Mouse (Mus musculus): ENCODE measurements around the gene Jmjd7. TPM values are rescaled to one million over a fixed set of nuclear protein-coding genes. Genes with fewer than 3 reads are reported as not detected.

Gene Jmjd7
- polyA plus RNA-seq, 1 experiment from 2014 or later: 15.0 TPM

DNA sequence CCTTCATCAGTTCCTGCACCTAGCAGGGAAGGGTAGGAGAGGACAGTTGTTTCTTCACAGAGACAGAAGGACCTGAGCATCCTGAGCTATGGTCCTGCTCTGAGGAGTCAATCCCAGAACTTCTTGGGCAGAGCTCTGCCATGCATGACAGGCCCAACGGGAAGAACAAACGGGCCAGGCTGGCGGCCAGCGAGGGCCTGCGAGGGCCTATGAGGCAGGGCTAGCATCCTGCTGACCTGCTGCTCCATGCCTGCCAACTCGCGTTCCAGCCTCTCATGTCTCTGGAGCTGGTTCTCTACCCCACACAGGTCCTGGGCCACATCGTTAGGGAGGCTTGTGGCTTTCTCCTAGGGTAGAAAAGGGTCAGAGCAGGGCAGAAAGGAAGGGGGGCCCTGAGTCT lies 35.0 kb downstream of the Jmjd7 start:
- no peak for ATAC-seq (ENCODE audit: insufficient read depth, low FRiP score, low read depth)
- WGBS: 80% methylated on average over 8 of the region's 8 CpGs
- Histone ChIP-seq H3K36me3 (no peaks in the 10 kb centered on the region), H3K4me1 (0 out of 2 replicates have a peak, but pooled peaks cover 4% of the 10 kb centered on the region), H3K27ac (no peak overlapping the region), H3K4me2 (no peak overlapping the region), H3K9me3 (no peaks in the 10 kb centered on the region), H3K9ac (no peak overlapping the region), H3K27me3 (replicated peaks) (no peaks in the 10 kb centered on the region), H3K4me3 (replicated peaks) (no peak overlapping the region)

DNA sequence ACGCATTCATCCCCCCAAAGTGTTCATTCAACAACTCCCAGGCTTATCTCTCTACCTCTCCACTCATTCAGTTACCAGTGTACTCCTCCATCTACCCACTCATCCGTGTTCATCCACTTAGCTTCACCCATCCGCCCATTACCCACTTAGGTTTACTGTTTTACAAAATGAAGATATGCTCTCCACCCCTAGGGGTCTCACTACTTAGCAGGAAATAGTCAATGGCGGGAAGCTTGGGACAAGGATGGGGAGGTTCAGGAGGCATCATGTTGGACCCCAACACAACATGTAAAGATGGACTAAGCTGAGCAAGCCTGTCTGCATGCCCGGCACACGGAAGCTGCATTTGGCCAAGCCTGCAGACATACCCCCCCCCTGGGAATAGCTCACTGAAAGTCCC lies 37.4 kb downstream of the Jmjd7 start:
- Histone ChIP-seq H3K4me2 (no peak overlapping the region), H3K4me1 (peaks cover 4% of the 10 kb centered on the region; the same call in 1 of the 2 replicates), H3K9me3 (no peaks in the 10 kb centered on the region), H3K4me3 (replicated peaks) (no peak overlapping the region), H3K36me3 (no peaks in the 10 kb centered on the region), H3K9ac (no peak overlapping the region), H3K27ac (no peak overlapping the region), H3K27me3 (replicated peaks) (no peaks in the 10 kb centered on the region)
- ATAC-seq (ENCODE audit: insufficient read depth, low FRiP score, low read depth): no peak
- 79% methylated on average over 6 of the region's 6 CpGs for WGBS

DNA sequence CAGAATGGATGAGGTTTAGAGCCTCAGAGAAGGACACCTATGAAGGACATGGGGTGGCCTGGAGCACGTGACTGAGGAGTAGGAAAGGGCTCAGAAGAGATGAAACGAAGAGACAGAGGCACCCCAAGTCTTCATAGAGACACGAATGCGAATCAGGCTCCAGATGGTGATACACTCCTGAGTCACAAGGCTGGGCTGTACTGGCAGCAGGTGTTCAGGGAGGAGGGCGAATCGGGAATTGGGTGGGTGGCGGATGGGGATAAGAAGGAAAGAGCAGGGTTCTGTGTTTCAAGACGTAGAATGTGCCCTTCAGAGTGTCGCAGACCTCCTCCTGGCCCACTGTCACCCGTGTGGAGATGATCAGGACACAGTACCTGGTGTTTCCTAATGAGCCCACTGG lies 38.0 kb downstream of the Jmjd7 start:
- H3K27ac ChIP-seq: no peak overlapping the region
- no peaks in the 10 kb centered on the region for H3K36me3 ChIP-seq
- no peak overlapping the region for H3K4me2 ChIP-seq
- 90% methylated on average over 10 of the region's 10 CpGs for WGBS
- H3K9me3 ChIP-seq: no peaks in the 10 kb centered on the region
- no peak overlapping the region for H3K4me3 ChIP-seq (replicated peaks)
- no peak overlapping the region for H3K9ac ChIP-seq
- H3K4me1 ChIP-seq: peaks cover 4% of the 10 kb centered on the region; the same call in 1 of the 2 replicates
- ATAC-seq (ENCODE audit: insufficient read depth, low FRiP score, low read depth): no peak
- H3K27me3 ChIP-seq (replicated peaks): no peaks in the 10 kb centered on the region

DNA sequence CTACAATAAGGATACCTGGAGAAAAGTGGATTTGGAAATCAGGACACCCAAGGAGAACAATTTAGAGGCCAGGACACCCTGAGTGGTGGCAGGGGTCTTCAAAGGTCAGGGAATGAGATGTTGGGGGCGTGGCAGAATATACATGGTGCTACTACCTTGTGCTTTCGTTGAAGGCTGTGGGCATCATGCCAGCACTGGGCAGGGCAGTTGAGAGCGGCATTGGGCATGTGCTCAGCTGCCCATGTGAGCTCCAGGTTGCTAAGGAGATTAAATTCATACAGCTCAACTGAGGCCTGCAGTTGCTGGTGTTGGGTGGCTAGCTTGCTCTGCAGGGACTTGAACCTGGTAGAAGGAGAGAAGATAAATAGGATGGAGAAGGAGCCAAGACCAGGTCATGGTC lies 38.9 kb downstream of the Jmjd7 start:
- Histone ChIP-seq H3K9ac (no peak overlapping the region), H3K27ac (no peak overlapping the region), H3K27me3 (replicated peaks) (no peaks in the 10 kb centered on the region), H3K36me3 (no peaks in the 10 kb centered on the region), H3K4me2 (no peak overlapping the region), H3K4me3 (replicated peaks) (no peak overlapping the region), H3K9me3 (no peaks in the 10 kb centered on the region), H3K4me1 (no peaks in the 10 kb centered on the region; the same call in 1 of the 2 replicates)
- 73% methylated on average over 3 of the region's 3 CpGs for WGBS
- no peak for ATAC-seq (ENCODE audit: insufficient read depth, low FRiP score, low read depth)

DNA sequence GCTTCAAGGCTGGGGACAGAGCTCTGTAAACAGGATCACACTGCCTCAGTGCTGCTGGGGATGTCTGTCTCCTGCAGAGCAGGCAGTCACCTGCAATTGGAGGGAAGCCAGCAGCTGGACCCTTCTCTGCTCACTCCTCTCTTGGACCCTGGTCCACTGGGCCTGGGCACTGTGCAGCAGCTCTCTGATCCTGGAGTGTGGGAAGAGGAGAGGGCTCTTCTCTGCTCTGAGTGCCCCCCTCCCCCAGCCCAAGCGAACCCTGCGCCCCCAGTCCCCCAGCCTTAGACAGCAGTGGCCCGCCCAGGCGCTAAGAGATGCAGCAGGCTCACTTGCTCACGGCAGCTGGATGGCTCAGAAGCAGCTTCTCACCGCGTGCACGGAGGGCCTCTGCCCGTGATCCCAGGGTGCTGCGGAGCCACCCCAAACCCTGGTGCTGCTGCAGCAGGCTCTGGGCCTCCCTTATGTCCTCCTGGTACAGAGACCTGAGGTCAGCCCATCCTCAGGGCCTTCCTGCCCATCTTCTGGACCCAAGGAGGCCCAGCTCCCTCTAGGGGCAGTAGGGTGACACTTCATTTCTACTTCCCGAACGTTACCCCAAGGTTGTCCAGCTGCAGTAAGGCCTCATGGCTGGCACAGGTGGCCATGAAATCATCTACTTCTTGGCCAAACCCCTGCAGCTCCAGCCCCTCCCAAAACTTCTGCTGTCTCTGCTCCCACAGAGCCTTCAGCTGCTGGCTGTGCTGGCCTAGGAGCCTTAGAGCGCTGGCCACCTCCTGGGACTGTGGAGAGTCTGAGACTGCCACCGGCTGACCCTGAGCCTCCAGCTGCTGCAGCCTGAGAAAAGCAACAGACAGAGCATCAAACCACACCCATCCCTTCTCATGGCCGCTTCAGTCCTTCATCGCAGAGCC lies 41.5 kb downstream of the Jmjd7 start:
- ATAC-seq (ENCODE audit: insufficient read depth, low FRiP score, low read depth): peak; percentile 37; the same call in 1 of the 2 replicates
- H3K36me3 ChIP-seq: no peaks in the 10 kb centered on the region
- no peaks in the 10 kb centered on the region; the same call in 1 of the 2 replicates for H3K4me1 ChIP-seq
- no peaks in the 10 kb centered on the region for H3K27me3 ChIP-seq (replicated peaks)
- no peak overlapping the region for H3K4me3 ChIP-seq (replicated peaks)
- H3K27ac ChIP-seq: no peak overlapping the region
- no peak overlapping the region for H3K4me2 ChIP-seq
- no peak overlapping the region for H3K9ac ChIP-seq
- 47% methylated on average over 16 of the region's 16 CpGs for WGBS
- H3K9me3 ChIP-seq: no peaks in the 10 kb centered on the region

DNA sequence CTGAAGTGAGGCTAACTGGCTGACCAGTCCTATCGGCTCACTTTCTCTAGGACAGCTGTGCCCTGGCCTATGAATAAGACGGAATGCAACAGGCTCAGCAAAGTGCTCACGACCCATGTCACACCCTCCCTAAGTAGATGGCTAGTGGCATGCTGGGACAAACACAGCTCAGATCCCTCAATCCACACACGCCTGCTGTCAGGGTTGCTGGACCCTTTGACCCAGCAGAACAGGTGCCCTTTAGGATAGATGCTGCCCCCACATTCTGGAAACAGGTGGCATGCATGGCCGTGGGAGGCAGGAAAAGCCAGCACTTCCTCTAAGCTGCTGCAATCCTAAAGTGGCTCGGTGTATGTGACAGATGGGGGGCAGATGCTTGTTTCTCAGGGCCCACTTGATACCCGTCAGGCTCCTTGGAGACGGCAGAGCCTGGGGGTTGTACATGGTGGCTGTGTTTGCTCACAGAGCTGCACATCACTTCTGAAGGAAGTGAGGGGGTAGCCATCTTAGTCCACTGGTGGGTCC lies 42.2 kb downstream of the Jmjd7 start:
- WGBS: 62% methylated on average over 8 of the region's 8 CpGs

DNA sequence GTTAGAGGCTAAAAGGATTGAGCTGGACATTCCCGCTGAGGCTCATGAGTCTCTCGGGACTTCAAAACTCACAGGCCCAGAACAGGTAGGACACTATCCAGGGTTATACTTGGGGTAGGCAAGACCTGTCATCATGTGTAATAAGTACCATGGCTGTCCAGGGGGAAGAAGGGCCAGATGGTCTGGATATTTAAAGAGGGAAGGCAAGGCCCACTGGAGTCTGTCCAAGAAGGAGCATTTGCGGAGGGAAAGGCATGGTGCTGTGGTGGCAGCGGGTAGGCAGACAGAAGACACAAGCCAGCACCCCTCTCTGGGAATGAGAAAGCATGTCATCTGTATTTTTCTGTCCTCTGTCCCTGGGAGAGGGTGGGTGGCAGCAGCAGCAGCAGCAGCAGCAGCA lies 46.8 kb downstream of the Jmjd7 start:
- ATAC-seq (ENCODE audit: insufficient read depth, low FRiP score, low read depth): no peak
- Histone ChIP-seq H3K4me1 (peaks cover 6% of the 10 kb centered on the region; the same call in 1 of the 2 replicates), H3K4me3 (replicated peaks) (no peak overlapping the region), H3K36me3 (no peaks in the 10 kb centered on the region), H3K9ac (no peak overlapping the region), H3K9me3 (no peaks in the 10 kb centered on the region), H3K4me2 (no peak overlapping the region), H3K27ac (no peak overlapping the region), H3K27me3 (replicated peaks) (peaks cover 6% of the 10 kb centered on the region; the same call in 1 of the 2 replicates)
- 84% methylated on average over 4 of the region's 4 CpGs for WGBS

More for the DNA sequence above, 42.2 kb downstream of the Jmjd7 start:
- Histone ChIP-seq H3K4me1 (no peaks in the 10 kb centered on the region; the same call in 1 of the 2 replicates), H3K9ac (no peak overlapping the region), H3K36me3 (no peaks in the 10 kb centered on the region), H3K27ac (no peak overlapping the region), H3K9me3 (no peaks in the 10 kb centered on the region), H3K4me2 (no peak overlapping the region), H3K27me3 (replicated peaks) (no peaks in the 10 kb centered on the region), H3K4me3 (replicated peaks) (no peak overlapping the region)
- ATAC-seq (ENCODE audit: insufficient read depth, low FRiP score, low read depth): no peak

DNA sequence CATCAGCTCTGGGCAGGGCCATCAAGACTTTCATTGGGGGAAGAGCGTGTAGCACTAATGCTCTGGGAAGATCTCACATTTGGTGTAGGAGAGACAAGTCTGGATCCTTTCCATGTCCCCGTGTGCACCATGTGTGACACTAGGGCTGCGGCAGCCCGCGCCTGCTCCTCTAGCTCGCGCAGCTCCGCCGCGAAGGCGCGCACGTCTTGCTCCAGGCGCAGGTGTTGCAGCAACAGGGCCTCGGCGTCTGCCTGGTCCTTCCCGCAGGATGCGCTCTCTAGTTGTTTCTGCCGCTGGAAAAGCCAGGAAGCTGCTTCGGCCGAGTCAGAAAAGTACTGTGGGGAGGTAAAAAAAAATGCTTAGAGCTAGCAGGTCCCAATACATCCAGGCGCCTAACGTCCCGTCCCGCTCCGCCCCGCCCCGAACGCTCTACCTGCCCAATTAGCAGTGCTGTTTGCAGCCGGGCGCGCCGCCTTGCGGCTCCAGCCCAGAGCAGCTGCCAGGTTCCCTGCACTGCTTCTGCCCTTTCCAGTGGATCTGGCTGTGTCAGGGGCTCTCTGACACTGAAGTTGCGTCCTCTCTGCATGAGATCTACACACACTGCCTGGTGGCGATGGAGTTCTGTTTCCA lies 48.9 kb downstream of the Jmjd7 start:
- WGBS: 3% methylated on average over 36 of the region's 36 CpGs
- Histone ChIP-seq H3K4me2 (peak overlapping the region; percentile 76), H3K27ac (no peak overlapping the region), H3K4me1 (peaks cover 6% of the 10 kb centered on the region; the same call in 1 of the 2 replicates), H3K27me3 (replicated peaks) (peaks cover 6% of the 10 kb centered on the region; the same call in 1 of the 2 replicates), H3K9ac (no peak overlapping the region), H3K36me3 (no peaks in the 10 kb centered on the region), H3K9me3 (no peaks in the 10 kb centered on the region), H3K4me3 (replicated peaks) (peak overlapping the region; percentile 35)
- peak; percentile 71 for ATAC-seq (ENCODE audit: insufficient read depth, low FRiP score, low read depth)

Small RNAs within 50 kb of the gene (microRNA-seq; reads per million reads assigned to microRNA genes)
- not detected for gene Mir7665

Other genes with a start within 250 kb of the Jmjd7 start
- 25.3 and 29.5 TPM in 2 replicates for gene Rpap1, start 239.9 kb upstream of the Jmjd7 start, polyA plus RNA-seq (2015; fragmentation: Nextera tagmentation; extraction: Ambion mirVana)
- 23.0 and 23.6 TPM in 2 replicates for gene Tyro3, start 229.8 kb upstream of the Jmjd7 start, polyA plus RNA-seq (2015; fragmentation: Nextera tagmentation; extraction: Ambion mirVana)
- 23.3 and 24.5 TPM in 2 replicates for gene Mga, start 130.3 kb upstream of the Jmjd7 start, polyA plus RNA-seq (2015; fragmentation: Nextera tagmentation; extraction: Ambion mirVana)
- gene Mapkbp1, start 54.8 kb upstream of the Jmjd7 start, polyA plus RNA-seq (2015; fragmentation: Nextera tagmentation; extraction: Ambion mirVana): 2.8 and 3.3 TPM in 2 replicates
- gene Gm28042, start within 50 bp of the Jmjd7 start, polyA plus RNA-seq (2015; fragmentation: Nextera tagmentation; extraction: Ambion mirVana): 2.2 and 3.4 TPM in 2 replicates
- gene Pla2g4b, start 5.9 kb downstream of the Jmjd7 start, polyA plus RNA-seq (2015; fragmentation: Nextera tagmentation; extraction: Ambion mirVana): 1.2 and 1.5 TPM in 2 replicates
- 43.4 and 56.0 TPM in 2 replicates for gene Ehd4, start 127.1 kb downstream of the Jmjd7 start, polyA plus RNA-seq (2015; fragmentation: Nextera tagmentation; extraction: Ambion mirVana)
- 0.92 and 1.8 TPM in 2 replicates for gene Pla2g4e, start 217.9 kb downstream of the Jmjd7 start, polyA plus RNA-seq (2015; fragmentation: Nextera tagmentation; extraction: Ambion mirVana)